Mouse (Mus musculus) R1 (cell line): ENCODE measurements around the gene Gpcpd1.
A peak's percentile ranks its signal among the peaks of the same experiment; 100 is the strongest.
"Not testable (repeated sequence)": the region's sequence is repeated elsewhere in the genome, so short reads cannot be mapped to it uniquely, and the experiment has no call there.

Experiments
- DNase-seq: peaks from one replicate; pipeline ENCODE4 v3.0.0-alpha.2; 2018; ENCODE audit warnings: low read depth, low spot score

Gene Gpcpd1

DNA sequence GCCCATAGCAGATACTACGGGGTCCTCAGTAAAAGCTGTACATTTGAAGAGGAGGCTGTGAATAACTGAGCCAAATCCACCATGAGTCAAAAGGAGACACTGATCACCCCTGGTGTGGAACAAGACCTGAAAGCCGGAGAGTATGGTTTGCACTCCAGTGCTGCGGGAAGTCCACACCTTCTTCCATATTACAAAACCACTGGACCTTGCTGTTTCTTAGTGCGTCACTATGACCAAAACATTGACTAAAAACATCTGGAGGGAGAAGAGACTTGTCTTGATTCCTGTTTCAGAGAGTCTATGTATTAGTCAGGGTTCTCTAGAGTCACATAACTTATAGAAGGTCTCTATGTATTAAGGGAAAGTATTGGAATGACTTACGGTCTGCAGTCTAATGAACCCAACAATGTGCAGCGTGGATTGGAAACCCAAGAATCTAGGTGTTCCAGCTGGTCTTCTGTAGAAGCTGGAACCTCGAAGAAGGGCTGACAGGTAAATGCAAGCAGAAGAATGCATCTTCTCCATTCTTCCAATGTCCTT, at the start of gene Gpcpd1:
Gene Gpcpd1 (minus strand): TSS at position 490 of the 540 bp plus-strand sequence.
- no peak for DNase-seq

GRCm38 (mm10) chr2:132636534-132636933, 49.0 kb upstream of the Gpcpd1 start:
- no peak for DNase-seq

DNA sequence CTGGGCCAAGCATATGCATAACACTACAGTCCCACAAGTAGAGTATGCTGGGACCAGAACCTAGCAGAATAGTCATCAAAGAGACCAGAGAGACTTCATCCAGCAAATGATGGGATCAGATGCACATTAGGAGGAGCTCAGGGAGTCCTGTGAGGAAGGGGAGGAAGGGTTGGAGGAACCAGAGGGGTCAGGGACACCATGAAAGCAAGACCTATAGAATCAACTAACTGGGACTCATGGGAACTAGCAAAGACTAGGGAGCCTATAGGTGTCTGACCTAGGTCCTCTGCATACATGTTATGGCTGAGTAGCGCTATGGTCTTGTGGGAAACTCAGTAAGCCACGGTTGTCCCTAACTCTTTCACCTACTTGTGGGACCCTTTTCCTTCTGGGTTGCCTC, 41.1 kb upstream of the Gpcpd1 start:
- DNase-seq, result no peak

DNA sequence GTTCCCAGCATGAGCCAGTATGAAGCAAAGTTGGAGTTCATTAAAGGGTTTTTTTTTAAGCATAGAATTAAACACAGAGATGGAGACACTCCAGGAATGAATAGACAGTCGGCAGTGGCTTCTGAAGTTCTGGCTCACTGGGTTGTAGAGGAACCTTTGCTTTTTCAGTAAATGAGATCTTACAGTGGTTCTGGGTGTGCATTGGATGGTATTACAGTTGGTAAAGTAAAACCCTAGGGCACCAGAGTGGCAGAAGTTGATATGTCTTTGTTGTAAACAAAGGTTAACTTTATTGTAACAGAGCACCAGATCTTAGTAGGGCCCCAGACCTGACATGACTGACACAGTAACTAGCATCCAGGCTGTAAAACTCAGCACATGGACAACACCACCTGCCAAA, 35.6 kb upstream of the Gpcpd1 start:
- no peak for DNase-seq

GRCm38 (mm10) chr2:132617693-132618092, 30.2 kb upstream of the Gpcpd1 start:
- peak; percentile 82 for DNase-seq

DNA sequence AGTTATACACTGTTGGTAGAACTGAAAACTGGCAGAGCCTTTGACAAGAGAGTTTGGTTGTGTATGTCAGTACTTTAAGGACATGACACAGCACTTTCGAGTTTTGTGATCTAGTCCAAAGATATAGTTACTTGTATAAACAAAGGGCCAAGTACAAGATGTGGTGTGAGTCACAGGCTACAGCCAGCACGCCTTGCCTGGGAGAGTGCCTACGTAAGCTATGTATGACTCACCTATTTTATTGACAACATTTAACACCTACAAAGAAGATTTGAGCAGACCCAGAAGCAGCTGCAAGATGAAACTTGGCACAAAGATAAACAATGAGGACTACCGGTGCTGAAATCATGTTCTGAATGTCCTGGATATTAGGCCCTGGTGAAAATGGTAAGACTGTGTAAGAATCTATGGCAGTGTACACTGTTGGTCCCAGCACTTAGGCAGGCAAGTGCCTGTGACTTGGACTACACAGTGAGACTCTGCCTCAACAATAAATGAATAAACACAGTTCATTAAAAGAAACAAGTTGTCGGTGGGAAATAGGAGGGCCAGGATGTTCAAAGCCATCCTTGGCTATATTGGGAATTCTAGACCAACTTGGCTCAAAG, 26.2 kb upstream of the Gpcpd1 start:
- no peak for DNase-seq

DNA sequence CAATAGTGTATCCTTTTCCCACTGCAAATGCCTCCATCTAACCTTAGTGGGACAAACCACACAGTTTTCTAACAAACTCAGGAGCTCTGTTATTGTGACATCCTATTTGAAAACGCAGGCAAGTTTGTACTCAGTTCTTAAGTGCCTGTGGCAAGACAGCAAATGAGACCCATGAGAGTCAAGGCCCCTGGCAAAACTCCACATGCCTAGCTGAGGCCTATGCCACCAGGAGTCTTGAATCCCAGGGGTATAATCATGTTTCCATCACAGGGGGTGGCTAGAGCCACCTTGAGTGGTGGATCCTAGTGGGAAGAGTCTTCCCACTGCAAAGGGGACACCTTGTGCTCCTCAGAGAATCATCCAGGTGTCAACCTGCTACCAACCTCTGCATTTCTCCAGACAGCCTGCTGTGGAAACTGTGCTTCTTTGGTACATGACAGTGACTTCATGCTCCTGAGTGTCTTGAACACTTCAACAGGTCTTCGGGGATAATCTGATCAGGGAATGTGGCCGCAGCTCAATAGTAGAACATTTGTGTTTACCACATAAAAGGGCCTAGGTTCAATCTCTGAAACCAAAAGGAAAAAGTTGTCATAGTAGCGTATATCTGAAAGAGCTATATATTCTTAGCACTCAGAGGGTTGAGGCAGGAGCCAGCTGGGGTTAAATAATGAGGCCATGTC, 24.2 kb upstream of the Gpcpd1 start:
- no peak for DNase-seq

GRCm38 (mm10) chr2:132607141-132608093, 19.9 kb upstream of the Gpcpd1 start:
- DNase-seq, result peak; percentile 47

GRCm38 (mm10) chr2:132605795-132606563, 18.4 kb upstream of the Gpcpd1 start:
- DNase-seq, result no peak

DNA sequence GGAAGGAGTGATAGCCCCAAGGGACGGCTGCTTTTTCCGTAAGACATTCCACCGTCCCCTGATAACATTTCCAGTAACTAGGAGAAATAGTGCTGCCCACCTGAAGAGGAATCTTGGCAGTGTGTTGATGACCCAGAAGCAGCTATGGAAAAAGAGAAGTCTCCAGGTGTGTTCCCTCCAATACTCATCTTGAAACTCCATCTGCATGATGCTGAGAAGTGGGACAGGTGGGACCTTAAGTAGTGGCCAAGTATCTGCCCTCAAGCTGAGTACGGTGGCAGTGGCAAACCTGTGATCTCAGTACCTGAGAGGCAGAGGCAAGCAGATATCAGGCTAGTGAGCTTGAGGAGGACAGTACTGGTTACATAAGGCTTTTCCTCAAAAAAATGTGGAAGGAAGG, 17.4 kb upstream of the Gpcpd1 start:
- DNase-seq, result no peak

- no peak for DNase-seq
Observed at GRCm38 (mm10) chr2:132603706-132604105, 16.2 kb upstream of the Gpcpd1 start.

DNA sequence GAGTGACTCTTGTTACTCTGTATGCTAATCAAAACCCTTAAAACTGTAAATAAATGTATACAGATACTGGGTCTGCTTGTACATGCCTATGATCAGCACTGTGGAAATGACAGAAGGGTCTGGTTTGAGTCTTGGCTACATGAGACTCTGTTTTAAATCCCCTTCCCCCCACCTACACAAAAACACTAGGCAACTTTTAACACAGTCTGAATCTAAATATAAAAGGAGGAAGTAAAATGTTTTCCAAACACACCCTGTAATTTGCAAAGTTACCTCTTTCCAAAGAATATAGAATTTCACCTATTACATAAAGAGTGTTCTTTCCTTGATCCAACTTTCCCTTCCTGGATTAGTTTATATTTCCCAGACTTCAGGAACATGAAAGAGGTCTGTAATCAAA, 14.2 kb upstream of the Gpcpd1 start:
- no peak for DNase-seq

- no peak for DNase-seq
Observed at GRCm38 (mm10) chr2:132600081-132600480, 12.6 kb upstream of the Gpcpd1 start.

DNA sequence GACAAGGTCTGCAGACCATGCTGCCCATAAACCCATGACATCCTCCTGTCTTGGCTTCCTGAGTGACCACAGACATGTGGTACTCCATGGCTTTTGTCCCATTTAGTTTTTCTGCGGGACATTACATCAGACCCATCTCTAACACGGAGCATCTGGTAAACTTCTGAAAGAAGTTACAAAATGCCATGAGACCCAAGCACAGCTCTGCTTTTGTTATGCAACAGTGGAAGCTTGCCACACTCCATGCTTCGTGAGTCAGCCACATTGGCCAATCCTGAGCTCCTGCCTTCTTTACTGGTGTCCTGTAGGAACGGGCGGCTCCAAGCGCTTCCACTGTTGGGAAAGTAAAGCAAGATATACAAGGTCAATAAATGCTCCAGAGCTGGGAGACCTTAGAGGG, 11.6 kb upstream of the Gpcpd1 start:
- DNase-seq, result no peak

- DNase-seq, result no peak
Observed at GRCm38 (mm10) chr2:132597866-132598480, 10.4 kb upstream of the Gpcpd1 start.

DNA sequence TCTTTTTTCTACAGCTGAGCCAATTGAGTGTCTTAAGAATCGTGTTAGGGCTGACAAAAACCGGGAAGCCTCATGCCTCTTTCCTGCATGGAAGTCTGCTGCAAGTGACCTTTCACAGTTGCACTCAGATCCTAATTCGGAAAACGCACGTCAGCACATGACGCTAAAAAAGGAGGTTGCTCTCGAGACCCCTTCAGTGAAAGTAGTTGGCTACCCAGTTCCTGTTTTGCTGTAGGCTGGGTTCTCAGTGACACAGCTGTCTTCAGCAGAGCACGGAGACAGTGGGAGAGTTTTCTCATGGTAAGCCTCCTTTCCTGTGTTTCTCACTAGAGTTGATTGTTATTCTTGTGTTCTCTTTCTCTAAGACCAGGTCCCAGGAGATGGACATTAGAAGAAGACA, 9.7 kb upstream of the Gpcpd1 start:
- DNase-seq, result no peak

GRCm38 (mm10) chr2:132595601-132596235, 8.2 kb upstream of the Gpcpd1 start:
- no peak for DNase-seq

DNA sequence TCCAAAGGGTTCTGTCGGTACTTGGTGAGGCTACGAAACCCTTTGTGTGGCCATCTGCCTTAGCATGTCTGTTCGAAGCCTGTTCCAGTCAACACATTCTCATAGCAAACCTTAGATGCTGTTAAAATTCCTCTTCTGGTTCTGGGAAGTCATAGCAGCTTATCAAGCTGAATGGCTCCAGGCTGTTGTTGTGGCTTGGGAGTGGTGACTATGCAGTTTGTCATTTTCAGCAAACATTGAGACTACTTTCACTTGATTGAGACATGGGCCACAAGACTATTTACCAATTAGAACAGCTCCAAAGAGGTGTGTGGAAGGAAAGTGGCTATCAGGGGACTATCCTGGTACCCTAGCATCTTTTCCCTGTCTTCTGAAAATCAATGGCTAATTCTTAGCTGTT, 4.6 kb upstream of the Gpcpd1 start:
- no peak for DNase-seq

- DNase-seq, result not testable (repeated sequence)
Observed at GRCm38 (mm10) chr2:132591579-132591978, 4.0 kb upstream of the Gpcpd1 start.

DNA sequence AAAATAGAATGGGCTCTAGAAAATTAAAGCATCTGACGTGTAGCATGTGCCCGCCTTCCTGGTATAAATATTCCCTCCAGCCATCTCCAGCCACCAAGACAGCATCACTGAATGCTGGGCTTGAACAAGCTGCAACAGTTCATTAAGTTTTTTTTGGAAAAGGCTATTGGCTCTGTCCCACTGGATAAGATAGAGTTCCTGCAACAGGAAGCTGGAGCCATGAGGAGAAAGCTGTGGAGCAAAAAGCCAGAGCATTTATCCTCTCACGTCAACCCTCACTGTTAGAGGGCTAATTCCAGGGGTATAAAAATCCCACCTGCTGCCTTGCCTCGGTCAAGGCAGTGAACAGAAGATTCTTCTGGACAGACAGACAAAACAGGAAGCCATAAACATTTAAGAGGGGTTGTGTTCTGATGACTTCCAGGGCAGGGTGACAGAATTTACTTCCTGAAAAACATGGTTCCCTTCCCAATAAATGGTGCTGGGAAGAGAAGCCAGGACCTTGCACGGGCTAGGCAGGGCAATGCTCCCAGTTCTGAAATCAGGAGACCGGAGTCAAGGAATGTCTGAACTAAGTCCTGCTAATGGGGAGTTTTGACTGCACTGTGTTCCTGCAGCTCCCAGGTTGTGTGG, 2.5 kb upstream of the Gpcpd1 start:
- DNase-seq, result no peak
